Comparison of ENCODE assay signal across 1 mouse cellular context in genomic region chr16:43979328-43980109, GRCm38 (mm10).
TF ChIP-seq lines count a peak whose summit lies in the region.

Gene Zdhhc23, minus strand, starts transcription at chr16:43979791.

TF ChIP-seq in CH12.LX, 34 proteins besides CTCF, POLR2A, EP300 and RAD21 (continued from another document):
- TF ChIP-seq UBTF (IDR thresholded peaks at IDR 0.05; ENCODE audit: low read depth, low read length): peak; percentile 70
- no peak for TF ChIP-seq ZNF384 (IDR thresholded peaks at IDR 0.05; ENCODE audit: low read depth, low read length)
- TF ChIP-seq ELF1 (IDR thresholded peaks at IDR 0.05; ENCODE audit: low read depth, low read length): peak; percentile 81
